Mouse (Mus musculus) embryo, embryonic 9.5 days (tissue): ENCODE measurements around the gene Akt2.
A peak's percentile ranks its signal among the peaks of the same experiment; 100 is the strongest.

Experiments
- DNase-seq: peaks from one replicate; pipeline ENCODE4 v3.0.0-alpha.2; 2017; ENCODE audit errors: extremely low spot score

The Akt2 gene

GRCm38 (mm10) chr7:27591266-27592216 lies at the start of gene Akt2:
Akt2 (plus strand) TSS chr7:27591552.
- DNase-seq = peak; percentile 97

- DNase-seq = no peak
These were observed 49.4 kb upstream of the Akt2 start for GRCm38 (mm10) chr7:27541922-27542321.

GRCm38 (mm10) chr7:27542392-27543033 lies 48.8 kb upstream of the Akt2 start:
- DNase-seq = peak; percentile 77

- DNase-seq = no peak
These were observed 48.3 kb upstream of the Akt2 start for GRCm38 (mm10) chr7:27543065-27543464.

- DNase-seq = no peak
These were observed 47.5 kb upstream of the Akt2 start for GRCm38 (mm10) chr7:27543851-27544250.

GRCm38 (mm10) chr7:27544675-27545370 lies 46.5 kb upstream of the Akt2 start:
- no peak for DNase-seq

GRCm38 (mm10) chr7:27549597-27549996 lies 41.8 kb upstream of the Akt2 start:
- no peak for DNase-seq

GRCm38 (mm10) chr7:27552070-27552469 lies 39.3 kb upstream of the Akt2 start:
- DNase-seq = no peak

- peak; percentile 94 for DNase-seq
These were observed 38.3 kb upstream of the Akt2 start, which contains the start of the genes Pld3 and 2310022A10Rik for GRCm38 (mm10) chr7:27552931-27553513. Pld3 (minus strand) TSS chr7:27553218. 2310022A10Rik (plus strand) TSS chr7:27553233.

GRCm38 (mm10) chr7:27560291-27560887 lies 31.0 kb upstream of the Akt2 start:
- no peak for DNase-seq

GRCm38 (mm10) chr7:27560978-27561377 lies 30.4 kb upstream of the Akt2 start:
- no peak for DNase-seq

GRCm38 (mm10) chr7:27569580-27570224 lies 21.6 kb upstream of the Akt2 start:
- no peak for DNase-seq

GRCm38 (mm10) chr7:27572133-27572532 lies 19.2 kb upstream of the Akt2 start:
- DNase-seq = no peak

GRCm38 (mm10) chr7:27574124-27574880 lies 17.1 kb upstream of the Akt2 start:
- no peak for DNase-seq

- DNase-seq = no peak
These were observed 14.4 kb upstream of the Akt2 start for GRCm38 (mm10) chr7:27576914-27577313.

- no peak for DNase-seq
These were observed 13.8 kb upstream of the Akt2 start for GRCm38 (mm10) chr7:27577589-27577988.

GRCm38 (mm10) chr7:27578465-27578864 lies 12.9 kb upstream of the Akt2 start:
- no peak for DNase-seq

- no peak for DNase-seq
These were observed 10.8 kb upstream of the Akt2 start for GRCm38 (mm10) chr7:27580380-27581174.

GRCm38 (mm10) chr7:27586861-27587260 lies 4.5 kb upstream of the Akt2 start:
- DNase-seq = no peak
